Mouse (Mus musculus) midbrain, embryonic 16.5 days (tissue): ENCODE measurements around the gene Prkce. TPM values are rescaled to one million over a fixed set of nuclear protein-coding genes. Genes with fewer than 3 reads are reported as not detected.

Experiments used
- ATAC-seq: fragments of 200-750 bp; cut with Nextera tagmentation; 2 replicates; pipeline ENCODE4 v1.8.0; 2017; ENCODE audit warnings: moderate TSS enrichment
- H3K27ac ChIP-seq: fragments of 300-500 bp; sonication (generic); 2 replicates; pipeline ENCODE4 v1.5.1; 2014; ENCODE audit warnings: mild to moderate bottlenecking, low read length, mixed read lengths
- H3K27me3 ChIP-seq: fragments of 300-500 bp; sonication (generic); 2 replicates; pipeline ENCODE4 v1.6.1; 2014; ENCODE audit warnings: low read depth, low read length, mixed read lengths; ENCODE audit not compliant: control insufficient read depth, insufficient read depth
- H3K36me3 ChIP-seq: fragments of 300-500 bp; sonication (generic); 2 replicates; pipeline ENCODE4 v1.6.1; 2014; ENCODE audit warnings: mild to moderate bottlenecking, low read length, moderate library complexity, mixed read lengths; ENCODE audit not compliant: control insufficient read depth, insufficient read depth
- H3K4me1 ChIP-seq: fragments of 300-500 bp; sonication (generic); 2 replicates; pipeline ENCODE4 v1.6.1; 2014; ENCODE audit warnings: mild to moderate bottlenecking, low read length, mixed read lengths; ENCODE audit not compliant: control insufficient read depth, insufficient read depth
- H3K4me2 ChIP-seq: fragments of 300-500 bp; sonication (generic); 2 replicates; pipeline ENCODE4 v1.6.1; 2014; ENCODE audit warnings: mild to moderate bottlenecking, low read length, mixed read lengths
- H3K4me3 ChIP-seq: fragments of 300-500 bp; sonication (generic); 2 replicates; pipeline ENCODE4 v1.5.1; 2014; ENCODE audit warnings: low read depth, mild to moderate bottlenecking, low read length, moderate library complexity, mixed read lengths
- H3K9ac ChIP-seq: fragments of 300-500 bp; sonication (generic); 2 replicates; pipeline ENCODE4 v1.6.1; 2014; ENCODE audit warnings: low read depth, low read length, mixed read lengths
- H3K9me3 ChIP-seq: fragments of 300-500 bp; sonication (generic); replicated peaks from 2 replicates; pipeline ENCODE4 v1.6.1; 2014; ENCODE audit warnings: mild to moderate bottlenecking, low read length, mixed read lengths; ENCODE audit not compliant: control insufficient read depth, poor library complexity, severe bottlenecking
- WGBS: fragments of 180-500 bp; shearing (Covaris S2); extraction: QIAGEN DNeasy Blood & Tissue Kit; methylation state at CpG from one replicate; pipeline ENCODE4 v1.1.7; 2014; 5-methylcytosine and 5-hydroxymethylcytosine counted together
- polyA plus RNA-seq: library from polyadenylated mRNA; unstranded; fragments of >200 nt; fragmentation: Nextera tagmentation; extraction: Ambion mirVana; gene quantifications from 2 replicates; pipeline ENCODE4 v1.2.1, GENCODE M21; 2015

Prkce gene
- polyA plus RNA-seq, 1 experiment from 2014 or later: 41.5 TPM

DNA sequence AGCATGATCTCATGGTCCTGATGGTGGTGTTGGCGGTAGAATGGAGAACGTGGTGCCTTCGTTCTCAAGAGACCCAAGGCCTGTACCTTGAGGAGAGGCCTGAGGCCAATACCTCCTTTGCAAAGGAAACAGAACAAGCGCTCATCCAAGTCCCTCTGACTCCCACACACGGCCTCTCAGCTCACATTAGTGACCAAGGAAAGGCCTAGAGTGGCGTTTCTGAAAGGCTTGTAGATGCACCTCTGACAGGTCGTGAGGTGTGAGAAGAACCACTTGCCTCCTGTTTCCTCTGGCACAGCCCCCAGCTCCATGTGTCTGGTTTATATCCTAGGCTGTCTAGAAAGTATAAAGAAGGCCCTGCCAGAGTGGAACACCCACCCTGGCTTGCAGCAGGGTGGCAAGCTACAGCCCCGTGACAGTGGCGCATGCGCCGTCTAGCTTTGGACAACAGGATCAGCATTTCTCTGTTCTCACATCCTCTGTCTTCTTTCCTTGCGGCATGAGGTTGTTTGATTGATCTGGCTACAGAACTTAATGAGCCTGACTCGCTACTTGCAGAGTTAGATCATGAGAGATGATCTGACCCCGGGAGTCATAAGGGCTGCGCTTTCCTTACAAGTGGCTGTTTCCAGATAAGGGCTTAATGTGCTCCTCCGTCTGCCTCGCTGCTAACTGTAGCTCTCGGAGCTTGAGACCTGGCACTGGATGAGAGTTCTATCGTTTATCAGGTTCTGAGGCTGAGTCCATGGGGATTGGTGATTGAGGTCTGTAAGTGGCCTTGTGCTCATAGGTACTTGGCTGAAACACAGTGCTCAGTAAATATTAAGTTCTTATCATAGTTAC lies 136.0 kb downstream of the Prkce start:
- no peak overlapping the region for H3K9ac ChIP-seq

DNA sequence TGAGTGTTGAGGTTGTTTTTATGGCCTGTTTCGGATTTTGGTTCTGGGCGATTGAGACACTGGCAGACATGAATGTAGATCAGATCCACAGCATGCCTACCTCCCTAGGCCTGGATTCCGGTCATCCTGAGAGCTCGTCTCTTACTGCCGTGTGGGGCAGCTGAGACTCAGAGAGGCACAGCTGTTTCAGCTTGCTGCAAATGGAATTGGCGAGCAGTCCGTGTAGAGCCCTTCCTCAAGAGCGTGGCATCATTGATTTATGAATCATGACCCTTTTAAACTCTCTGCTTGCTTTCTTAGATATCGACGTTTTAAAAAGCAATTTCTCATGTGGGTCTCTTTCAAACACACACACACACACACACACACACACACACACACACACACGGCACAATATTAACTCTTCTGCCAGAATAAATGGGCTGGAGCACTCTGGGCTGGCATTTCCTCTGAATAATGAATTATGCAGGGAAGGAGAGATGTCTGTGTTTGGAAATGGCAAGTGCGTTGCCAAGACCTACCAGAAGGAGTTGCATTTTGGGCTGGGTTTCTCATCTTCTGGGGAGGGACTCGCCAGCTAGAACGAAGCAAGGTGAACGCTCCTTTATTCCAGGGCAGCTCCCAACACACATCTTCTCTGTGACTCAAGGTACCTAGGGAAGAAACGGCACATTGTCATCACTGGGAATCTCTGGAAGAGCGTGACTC lies 137.5 kb downstream of the Prkce start:
- H3K9ac ChIP-seq: no peak overlapping the region
- peaks cover 12% of the 10 kb centered on the region for H3K4me1 ChIP-seq
- 65% methylated on average over 17 of the region's 17 CpGs for WGBS
- H3K4me3 ChIP-seq: no peak overlapping the region
- no peaks in the 10 kb centered on the region for H3K36me3 ChIP-seq
- no peak for ATAC-seq
- H3K4me2 ChIP-seq: no peak overlapping the region
- H3K27me3 ChIP-seq: no peaks in the 10 kb centered on the region
- H3K9me3 ChIP-seq: no peaks in the 10 kb centered on the region
- H3K27ac ChIP-seq: no peak overlapping the region

More for the DNA sequence above, 136.0 kb downstream of the Prkce start:
- H3K4me1 ChIP-seq: peaks cover 12% of the 10 kb centered on the region
- no peak overlapping the region for H3K4me2 ChIP-seq
- 80% methylated on average over 19 of the region's 19 CpGs for WGBS
- no peaks in the 10 kb centered on the region for H3K36me3 ChIP-seq
- ATAC-seq: no peak
- H3K27me3 ChIP-seq: no peaks in the 10 kb centered on the region
- no peak overlapping the region for H3K27ac ChIP-seq
- H3K9me3 ChIP-seq: no peaks in the 10 kb centered on the region
- no peak overlapping the region for H3K4me3 ChIP-seq

DNA sequence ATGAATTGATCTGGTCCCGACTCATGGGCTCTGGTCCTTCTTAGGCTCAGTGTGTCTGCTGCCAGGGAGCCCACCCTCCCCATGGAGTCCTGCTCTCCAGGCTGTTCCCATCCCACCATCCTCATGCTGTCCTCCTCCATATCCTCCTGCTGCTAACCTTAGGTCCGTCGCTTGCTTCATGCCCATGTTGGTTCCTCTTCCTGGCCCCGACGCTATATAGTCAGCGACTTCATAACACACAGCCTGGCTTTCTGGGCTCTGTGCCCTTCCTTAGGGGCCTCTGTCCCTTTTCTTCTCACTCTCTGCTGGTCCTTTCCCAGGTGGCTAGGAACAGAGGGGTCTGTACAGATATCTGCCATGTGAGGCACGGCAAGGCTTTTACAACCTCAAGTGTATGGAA lies 138.6 kb downstream of the Prkce start:
- Histone ChIP-seq H3K27ac (no peak overlapping the region), H3K27me3 (no peaks in the 10 kb centered on the region), H3K4me2 (no peak overlapping the region), H3K36me3 (no peaks in the 10 kb centered on the region), H3K9me3 (no peaks in the 10 kb centered on the region), H3K4me3 (no peak overlapping the region), H3K4me1 (peaks cover 10% of the 10 kb centered on the region), H3K9ac (no peak overlapping the region)
- 85% methylated on average over 7 of the region's 7 CpGs for WGBS
- no peak for ATAC-seq

DNA sequence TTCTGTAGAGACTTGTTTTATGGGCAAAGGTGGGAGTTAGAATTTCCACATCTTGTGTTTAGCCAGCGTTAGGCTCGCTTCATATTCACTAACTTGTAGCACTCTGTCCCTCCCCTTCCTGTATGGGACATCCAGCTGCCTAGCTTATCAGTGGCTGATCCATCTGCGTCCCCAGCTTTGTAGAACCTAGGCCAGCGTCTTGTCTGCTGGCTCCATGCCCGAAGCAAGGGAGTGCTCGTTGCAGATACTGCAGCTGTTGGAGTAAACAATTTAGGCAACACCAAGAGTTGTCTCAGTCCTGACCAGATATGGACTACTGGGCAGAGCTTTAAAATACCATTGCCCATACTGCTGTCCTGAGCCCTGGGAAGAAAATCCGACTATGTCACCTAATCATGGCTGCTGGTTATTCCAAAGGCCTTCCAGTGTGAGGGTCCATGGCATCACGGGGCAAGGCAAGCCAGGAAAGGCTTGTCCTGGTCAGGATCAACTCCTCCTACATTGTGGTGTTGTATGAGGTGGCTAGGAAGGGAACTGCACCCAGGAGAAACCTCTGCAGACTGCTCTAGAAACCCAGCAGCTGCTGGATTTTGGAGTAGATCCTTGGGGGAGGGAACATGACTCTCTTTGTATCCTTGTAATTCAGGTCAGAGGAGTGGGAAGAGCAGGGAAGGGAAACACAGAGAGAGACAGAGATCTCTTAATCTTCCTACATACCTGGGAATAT lies 146.0 kb downstream of the Prkce start:
- Histone ChIP-seq H3K4me1 (peaks cover 10% of the 10 kb centered on the region), H3K4me2 (no peak overlapping the region), H3K9me3 (no peaks in the 10 kb centered on the region; the same call in 1 of the 2 replicates), H3K9ac (no peak overlapping the region), H3K4me3 (no peak overlapping the region), H3K27ac (no peak overlapping the region), H3K27me3 (no peaks in the 10 kb centered on the region), H3K36me3 (no peaks in the 10 kb centered on the region)
- ATAC-seq: no peak
- WGBS: 83% methylated on average over 8 of the region's 8 CpGs

DNA sequence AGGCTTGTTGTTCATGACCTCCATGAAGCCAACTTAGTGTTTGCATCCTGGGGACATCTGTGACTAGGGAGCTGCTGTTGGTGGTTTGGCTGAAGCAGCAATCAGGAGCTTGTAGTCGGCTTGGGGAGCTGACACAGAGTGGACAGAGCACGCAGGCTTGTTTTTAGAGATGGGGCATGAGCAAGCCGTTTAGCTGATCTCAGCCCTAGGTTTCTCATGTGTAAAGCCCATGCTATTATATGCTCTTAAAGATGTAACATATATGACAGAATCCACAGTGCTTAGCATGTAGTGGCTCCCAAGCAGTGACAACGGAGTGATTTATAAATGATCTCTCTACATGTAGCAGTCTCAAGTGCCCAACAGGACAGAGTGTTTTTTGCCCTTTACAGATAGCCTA lies 148.3 kb downstream of the Prkce start:
- WGBS: 93% methylated on average over 4 of the region's 4 CpGs
- H3K4me2 ChIP-seq: no peak overlapping the region

DNA sequence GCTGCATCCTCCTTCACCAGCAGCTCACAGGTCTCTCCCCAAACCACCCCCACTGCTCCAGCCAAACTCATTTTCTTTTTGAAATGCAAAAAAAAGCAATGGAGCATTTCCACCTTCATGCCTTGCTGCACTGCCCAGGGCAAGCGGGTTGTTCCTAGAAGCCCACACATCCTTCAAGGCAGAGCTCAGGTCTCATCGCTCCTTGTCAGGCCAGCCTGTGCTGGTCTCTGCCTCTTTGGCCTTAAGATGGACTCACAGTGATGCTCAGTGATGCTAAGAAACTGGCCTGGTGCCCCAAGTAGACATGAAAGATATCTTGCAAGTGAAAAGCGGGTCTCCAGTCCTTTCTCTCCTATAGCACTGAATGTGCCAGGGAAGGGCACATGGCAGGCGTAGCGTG lies 149.2 kb downstream of the Prkce start:
- Histone ChIP-seq H3K27me3 (no peaks in the 10 kb centered on the region), H3K27ac (no peak overlapping the region), H3K9ac (no peak overlapping the region), H3K9me3 (no peaks in the 10 kb centered on the region; the same call in 1 of the 2 replicates), H3K4me1 (peaks cover under 1% of the 10 kb centered on the region; the same call in 1 of the 2 replicates), H3K36me3 (no peaks in the 10 kb centered on the region), H3K4me3 (no peak overlapping the region), H3K4me2 (no peak overlapping the region)
- 90% methylated on average over 5 of the region's 5 CpGs for WGBS
- ATAC-seq: no peak

More for the DNA sequence above, 148.3 kb downstream of the Prkce start:
- H3K4me3 ChIP-seq: no peak overlapping the region
- H3K4me1 ChIP-seq: peaks cover 9% of the 10 kb centered on the region
- ATAC-seq: no peak
- H3K36me3 ChIP-seq: no peaks in the 10 kb centered on the region
- H3K9me3 ChIP-seq: no peaks in the 10 kb centered on the region; the same call in 1 of the 2 replicates
- no peak overlapping the region for H3K27ac ChIP-seq
- no peak overlapping the region for H3K9ac ChIP-seq
- no peaks in the 10 kb centered on the region for H3K27me3 ChIP-seq

DNA sequence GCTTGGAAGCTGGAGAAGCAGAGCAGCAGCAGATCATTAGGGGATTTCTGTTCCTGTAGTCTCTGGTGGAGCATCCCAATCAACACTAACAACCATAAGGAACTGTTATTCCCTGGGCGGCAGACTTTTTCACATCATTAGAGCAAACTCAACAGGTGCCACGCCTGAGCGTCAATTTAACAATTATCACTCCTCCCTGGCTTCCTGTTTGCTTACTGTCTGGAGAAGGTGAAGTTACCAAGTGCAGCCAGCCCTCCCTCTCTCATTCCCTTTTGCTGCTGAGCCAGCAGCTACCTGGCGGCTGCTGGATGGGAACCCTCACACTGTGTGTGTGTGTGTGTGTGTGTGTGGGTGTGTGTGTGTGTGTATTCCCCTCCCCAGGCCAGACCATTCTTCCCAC lies 149.6 kb downstream of the Prkce start:
- Histone ChIP-seq H3K9me3 (no peaks in the 10 kb centered on the region; the same call in 1 of the 2 replicates), H3K4me2 (no peak overlapping the region), H3K36me3 (no peaks in the 10 kb centered on the region), H3K4me3 (no peak overlapping the region), H3K9ac (no peak overlapping the region), H3K27me3 (no peaks in the 10 kb centered on the region), H3K27ac (no peak overlapping the region), H3K4me1 (no peaks in the 10 kb centered on the region)
- 86% methylated on average over 4 of the region's 4 CpGs for WGBS
- no peak for ATAC-seq

DNA sequence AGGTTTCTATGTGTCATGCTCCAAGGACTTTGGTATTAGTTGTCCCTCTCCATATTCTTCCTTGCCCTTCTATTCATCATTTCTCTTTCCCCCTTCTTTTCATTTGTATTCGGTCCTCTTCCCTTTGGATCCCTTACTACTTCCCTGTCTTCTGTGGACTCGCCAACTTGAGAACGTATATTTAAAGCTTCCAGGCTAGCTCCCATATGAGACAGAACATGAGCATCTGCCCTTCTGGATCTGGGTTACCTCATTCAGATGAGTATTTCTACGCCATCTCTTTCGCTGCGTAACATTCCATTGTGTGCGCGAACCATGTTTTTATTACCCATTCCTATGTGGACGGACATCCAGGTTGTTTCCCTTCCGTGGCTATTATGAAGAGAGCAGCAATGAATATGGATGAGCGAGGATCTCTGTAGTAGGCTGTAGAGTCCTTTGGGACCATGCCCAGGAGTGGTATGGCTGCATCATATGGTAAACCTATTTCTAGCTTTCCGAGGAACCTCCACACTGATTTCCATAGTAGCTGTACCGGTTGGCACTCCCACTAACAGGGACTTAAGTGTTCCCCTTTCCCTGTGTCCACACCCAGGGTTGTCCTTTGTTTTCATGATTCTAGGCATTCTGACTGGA lies 152.5 kb downstream of the Prkce start:
- Histone ChIP-seq H3K4me2 (no peak overlapping the region), H3K4me1 (no peaks in the 10 kb centered on the region), H3K9me3 (no peaks in the 10 kb centered on the region; the same call in 1 of the 2 replicates), H3K9ac (no peak overlapping the region), H3K27ac (no peak overlapping the region), H3K27me3 (no peaks in the 10 kb centered on the region), H3K36me3 (no peaks in the 10 kb centered on the region), H3K4me3 (no peak overlapping the region)
- WGBS: 81% methylated on average over 13 of the region's 13 CpGs
- ATAC-seq: no peak
